Mouse (Mus musculus) frontal cortex, adult (tissue): ENCODE data around the gene Aph1a.
"Not testable (repeated sequence)": the region's sequence is repeated elsewhere in the genome, so short reads cannot be mapped to it uniquely, and the experiment has no call there.

Source experiments
- ATAC-seq: cut with Nextera tagmentation; 2 replicates; pipeline ENCODE4 v1.9.2; 2017; ENCODE audit warnings: mild to moderate bottlenecking, moderate library complexity, mixed read lengths; ENCODE audit not compliant: low TSS enrichment

Gene Aph1a

GRCm38 (mm10) chr3:95887596-95887995 lies 6.2 kb upstream of the Aph1a start:
- ATAC-seq = no peak

GRCm38 (mm10) chr3:95889664-95890063 lies 4.1 kb upstream of the Aph1a start:
- no peak for ATAC-seq

GRCm38 (mm10) chr3:95891211-95892065 lies 2.3 kb upstream of the Aph1a start, which contains the start of gene BC028528:
Gene BC028528 (minus strand): TSS chr3:95892005.
- ATAC-seq = no peak

GRCm38 (mm10) chr3:95892066-95893052 lies 1.4 kb upstream of the Aph1a start:
- no peak for ATAC-seq

- ATAC-seq = 0 out of 2 replicates have a peak, but pooled peaks have one; percentile 7
Observed at GRCm38 (mm10) chr3:95893126-95893525, 643 bp upstream of the Aph1a start.

GRCm38 (mm10) chr3:95894317-95895160 lies 770 bp downstream of the Aph1a start:
- ATAC-seq = no peak

GRCm38 (mm10) chr3:95895501-95895900 lies 1.7 kb downstream of the Aph1a start:
- ATAC-seq = not testable (repeated sequence)

GRCm38 (mm10) chr3:95899800-95900524 lies 6.2 kb downstream of the Aph1a start:
- no peak for ATAC-seq

- no peak for ATAC-seq
Observed at GRCm38 (mm10) chr3:95901616-95902372, 8.0 kb downstream of the Aph1a start.

- ATAC-seq = no peak
Observed at GRCm38 (mm10) chr3:95902373-95902625, 8.5 kb downstream of the Aph1a start.

GRCm38 (mm10) chr3:95902643-95903042 lies 8.9 kb downstream of the Aph1a start:
- ATAC-seq = no peak

- no peak for ATAC-seq
Observed at GRCm38 (mm10) chr3:95903753-95904502, 10.2 kb downstream of the Aph1a start.

- ATAC-seq = no peak
Observed at GRCm38 (mm10) chr3:95904568-95904967, 10.8 kb downstream of the Aph1a start, which contains the start of gene Car14. Gene Car14 (minus strand): TSS chr3:95904691.

GRCm38 (mm10) chr3:95905146-95905939 lies 11.6 kb downstream of the Aph1a start:
- ATAC-seq = peak; percentile 59

GRCm38 (mm10) chr3:95905940-95906492 lies 12.2 kb downstream of the Aph1a start:
- ATAC-seq = peak; percentile 53; the same call in 1 of the 2 replicates

GRCm38 (mm10) chr3:95906860-95907259 lies 13.1 kb downstream of the Aph1a start:
- no peak for ATAC-seq

GRCm38 (mm10) chr3:95907613-95908012 lies 13.8 kb downstream of the Aph1a start:
- ATAC-seq = no peak

GRCm38 (mm10) chr3:95914706-95915105 lies 20.9 kb downstream of the Aph1a start:
- ATAC-seq = no peak
